Mouse (Mus musculus) stomach, embryonic 16.5 days (tissue): ENCODE results near the gene Aff3. TPM values are rescaled to one million over a fixed set of nuclear protein-coding genes. Genes with fewer than 3 reads are reported as not detected.
A peak's percentile ranks its signal among the peaks of the same experiment; 100 is the strongest.

Experiments
- ATAC-seq: fragments of 200-750 bp; cut with Nextera tagmentation; 2 replicates; pipeline ENCODE4 v1.8.0; 2017; ENCODE audit warnings: moderate number of reproducible peaks, moderate TSS enrichment; ENCODE audit not compliant: insufficient read depth, low FRiP score
- H3K27ac ChIP-seq: fragments of 300-500 bp; sonication (generic); 2 replicates; pipeline ENCODE4 v1.5.1; 2014; ENCODE audit warnings: low read length
- H3K27me3 ChIP-seq: fragments of 300-500 bp; sonication (generic); 2 replicates; pipeline ENCODE4 v1.6.1; 2014; ENCODE audit warnings: low read length, control low read depth, mixed read lengths; ENCODE audit not compliant: control insufficient read depth, insufficient read depth
- H3K36me3 ChIP-seq: fragments of 300-500 bp; sonication (generic); 2 replicates; pipeline ENCODE4 v1.6.1; 2014; ENCODE audit warnings: low read length; ENCODE audit not compliant: control insufficient read depth, insufficient read depth
- H3K4me1 ChIP-seq: fragments of 300-500 bp; sonication (generic); 2 replicates; pipeline ENCODE4 v1.6.1; 2014; ENCODE audit warnings: low read length, control low read depth, mixed read lengths; ENCODE audit not compliant: control insufficient read depth, insufficient read depth
- H3K4me2 ChIP-seq: fragments of 300-500 bp; sonication (generic); 2 replicates; pipeline ENCODE4 v1.6.1; 2014; ENCODE audit warnings: low read depth, low read length, mixed read lengths
- H3K4me3 ChIP-seq: fragments of 300-500 bp; sonication (generic); replicated peaks from 2 replicates; pipeline ENCODE4 v1.5.1; 2014; ENCODE audit warnings: mild to moderate bottlenecking, low read length
- H3K9ac ChIP-seq: fragments of 300-500 bp; sonication (generic); 2 replicates; pipeline ENCODE4 v1.6.1; 2014; ENCODE audit warnings: low read length
- H3K9me3 ChIP-seq: fragments of 300-500 bp; sonication (generic); replicated peaks from 2 replicates; pipeline ENCODE4 v1.6.1; 2016; ENCODE audit warnings: low read length, control low read depth; ENCODE audit not compliant: control insufficient read depth
- WGBS: fragments of 180-500 bp; shearing (Covaris S2); extraction: QIAGEN DNeasy Blood & Tissue Kit; methylation state at CpG from one replicate; pipeline ENCODE4 v1.1.7; 2014; 5-methylcytosine and 5-hydroxymethylcytosine counted together
- polyA plus RNA-seq: library from polyadenylated mRNA; unstranded; fragments of >200 nt; fragmentation: Nextera tagmentation; extraction: Ambion mirVana; gene quantifications from 2 replicates; pipeline ENCODE4 v1.2.1, GENCODE M21; 2015

Aff3 gene
- polyA plus RNA-seq, 1 experiment from 2014 or later = 3.0 TPM

DNA sequence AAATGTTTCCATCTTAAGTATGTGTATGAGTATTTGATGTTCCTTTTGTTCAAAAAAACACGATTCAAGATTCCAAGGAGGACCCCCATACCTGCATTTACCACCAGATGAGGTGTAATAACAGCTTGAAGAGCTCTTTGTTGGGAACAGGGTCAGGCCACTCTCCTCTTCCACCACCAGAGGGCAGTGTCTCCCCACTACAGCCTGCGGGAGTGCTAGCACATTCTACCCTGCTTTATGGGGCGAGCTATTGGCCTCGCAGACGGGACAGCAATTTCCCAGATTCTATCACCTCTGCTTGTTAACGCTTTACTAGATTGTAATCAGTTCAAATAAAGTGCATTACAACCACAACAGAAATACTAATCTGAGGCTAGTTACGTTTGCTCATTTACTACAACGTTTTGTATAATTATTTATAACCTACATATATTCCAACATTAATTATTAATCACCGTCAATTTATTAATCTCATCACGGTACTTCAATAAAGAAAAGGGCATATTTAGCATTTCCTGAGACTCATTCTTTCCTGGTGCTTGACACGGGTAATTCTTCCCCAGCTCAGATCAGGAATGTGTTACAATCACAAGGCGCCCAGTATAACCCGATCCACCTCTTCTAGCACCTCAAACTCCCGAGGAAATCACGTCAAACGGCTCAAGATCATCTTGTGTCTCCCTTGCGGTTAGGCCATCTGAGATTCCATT lies 479.1 kb downstream of the Aff3 start:
- Histone ChIP-seq H3K4me2 (no peak overlapping the region), H3K9ac (no peak overlapping the region), H3K36me3 (no peaks in the 10 kb centered on the region), H3K27ac (no peak overlapping the region), H3K27me3 (no peaks in the 10 kb centered on the region), H3K4me3 (no peak overlapping the region), H3K4me1 (no peaks in the 10 kb centered on the region), H3K9me3 (no peaks in the 10 kb centered on the region)
- 48% methylated on average over 17 of the region's 17 CpGs for WGBS
- ATAC-seq = peak; percentile 50; the same call in 1 of the 2 replicates

GRCm38 (mm10) chr1:38181020-38181550 lies 483.7 kb downstream of the Aff3 start:
- Histone ChIP-seq H3K9me3 (no peaks in the 10 kb centered on the region), H3K27ac (no peak overlapping the region), H3K36me3 (no peaks in the 10 kb centered on the region), H3K4me2 (no peak overlapping the region), H3K4me3 (no peak overlapping the region), H3K27me3 (no peaks in the 10 kb centered on the region), H3K9ac (no peak overlapping the region), H3K4me1 (no peaks in the 10 kb centered on the region)
- 68% methylated on average over 15 of the region's 15 CpGs for WGBS
- peak; percentile 13; the same call in 1 of the 2 replicates for ATAC-seq

GRCm38 (mm10) chr1:38178929-38179328 lies 485.8 kb downstream of the Aff3 start:
- H3K27ac ChIP-seq = no peak overlapping the region
- no peak overlapping the region for H3K4me3 ChIP-seq
- no peak overlapping the region for H3K9ac ChIP-seq
- 88% methylated on average over 8 of the region's 8 CpGs for WGBS
- H3K27me3 ChIP-seq = no peaks in the 10 kb centered on the region
- H3K36me3 ChIP-seq = no peaks in the 10 kb centered on the region
- no peak overlapping the region for H3K4me2 ChIP-seq
- no peak for ATAC-seq
- no peaks in the 10 kb centered on the region for H3K4me1 ChIP-seq
- no peaks in the 10 kb centered on the region for H3K9me3 ChIP-seq

GRCm38 (mm10) chr1:38176077-38176476 lies 488.7 kb downstream of the Aff3 start:
- no peaks in the 10 kb centered on the region for H3K36me3 ChIP-seq
- 88% methylated on average over 7 of the region's 7 CpGs for WGBS
- H3K4me1 ChIP-seq = no peaks in the 10 kb centered on the region
- H3K27ac ChIP-seq = no peak overlapping the region
- H3K27me3 ChIP-seq = no peaks in the 10 kb centered on the region
- no peak overlapping the region for H3K4me2 ChIP-seq
- no peaks in the 10 kb centered on the region for H3K9me3 ChIP-seq
- no peak overlapping the region for H3K4me3 ChIP-seq
- no peak for ATAC-seq
- no peak overlapping the region for H3K9ac ChIP-seq

GRCm38 (mm10) chr1:38171874-38172273 lies 492.9 kb downstream of the Aff3 start:
- ATAC-seq = no peak
- H3K4me1 ChIP-seq = no peaks in the 10 kb centered on the region
- no peaks in the 10 kb centered on the region for H3K27me3 ChIP-seq
- H3K4me3 ChIP-seq = no peak overlapping the region
- no peaks in the 10 kb centered on the region for H3K36me3 ChIP-seq
- no peaks in the 10 kb centered on the region for H3K9me3 ChIP-seq
- H3K27ac ChIP-seq = no peak overlapping the region
- no peak overlapping the region for H3K9ac ChIP-seq
- WGBS = 87% methylated on average over 4 of the region's 4 CpGs
- H3K4me2 ChIP-seq = no peak overlapping the region

DNA sequence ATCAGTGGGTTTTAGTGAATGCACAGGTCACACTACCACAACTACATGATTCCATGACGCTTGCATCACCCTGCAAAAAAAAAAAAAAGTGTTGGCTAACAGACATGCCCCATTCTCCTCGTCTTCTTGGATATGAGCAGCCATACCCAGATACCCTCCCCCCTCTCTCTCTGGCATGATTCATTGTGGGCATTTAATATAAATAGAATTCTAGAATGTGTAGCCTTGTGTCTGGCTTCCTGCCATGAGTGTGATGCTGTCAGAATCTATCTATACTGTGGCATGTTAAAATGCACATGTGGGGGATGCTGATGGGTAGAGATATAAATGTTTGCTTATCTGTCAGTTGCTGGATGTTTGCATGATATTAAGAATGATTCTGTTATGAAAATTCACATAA lies 499.1 kb downstream of the Aff3 start:
- no peak overlapping the region for H3K9ac ChIP-seq
- no peak for ATAC-seq
- H3K4me3 ChIP-seq = no peak overlapping the region
- H3K27me3 ChIP-seq = no peaks in the 10 kb centered on the region
- no peaks in the 10 kb centered on the region for H3K4me1 ChIP-seq
- H3K9me3 ChIP-seq = no peaks in the 10 kb centered on the region
- no peak overlapping the region for H3K27ac ChIP-seq
- H3K4me2 ChIP-seq = no peak overlapping the region
- H3K36me3 ChIP-seq = no peaks in the 10 kb centered on the region
- 35% methylated on average over 2 of the region's 2 CpGs for WGBS

DNA sequence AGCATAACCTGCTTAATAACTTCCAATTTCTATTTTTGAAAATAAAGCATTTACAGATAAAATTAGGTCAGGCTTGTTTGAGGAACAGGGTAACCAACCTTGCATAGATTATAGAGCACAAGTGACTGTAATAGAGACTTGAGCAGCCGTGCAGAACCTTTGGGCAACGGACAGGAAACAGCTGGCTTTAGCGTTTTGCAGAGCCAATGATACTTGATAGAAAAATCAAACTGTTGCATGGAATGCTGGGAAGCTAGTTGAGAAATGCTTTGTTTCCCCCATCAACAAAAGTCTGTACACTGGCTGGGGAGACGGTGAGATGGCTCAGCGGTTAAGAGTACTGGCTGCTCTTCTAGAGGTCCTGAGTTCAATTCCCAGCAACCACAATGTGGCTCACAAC lies 514.7 kb downstream of the Aff3 start:
- Histone ChIP-seq H3K27ac (no peak overlapping the region), H3K9me3 (no peaks in the 10 kb centered on the region), H3K9ac (no peak overlapping the region), H3K4me2 (no peak overlapping the region), H3K36me3 (no peaks in the 10 kb centered on the region), H3K27me3 (no peaks in the 10 kb centered on the region), H3K4me1 (no peaks in the 10 kb centered on the region), H3K4me3 (no peak overlapping the region)
- 77% methylated on average over 5 of the region's 5 CpGs for WGBS
- no peak for ATAC-seq

- H3K27ac ChIP-seq = no peak overlapping the region
- H3K4me3 ChIP-seq = no peak overlapping the region
- H3K9ac ChIP-seq = no peak overlapping the region
- no peaks in the 10 kb centered on the region for H3K36me3 ChIP-seq
- no peak for ATAC-seq
- H3K4me2 ChIP-seq = no peak overlapping the region
- no peaks in the 10 kb centered on the region for H3K4me1 ChIP-seq
- 84% methylated on average over 4 of the region's 4 CpGs for WGBS
- H3K27me3 ChIP-seq = no peaks in the 10 kb centered on the region
- no peaks in the 10 kb centered on the region for H3K9me3 ChIP-seq
Observed at GRCm38 (mm10) chr1:38146008-38146407, 518.7 kb downstream of the Aff3 start.

DNA sequence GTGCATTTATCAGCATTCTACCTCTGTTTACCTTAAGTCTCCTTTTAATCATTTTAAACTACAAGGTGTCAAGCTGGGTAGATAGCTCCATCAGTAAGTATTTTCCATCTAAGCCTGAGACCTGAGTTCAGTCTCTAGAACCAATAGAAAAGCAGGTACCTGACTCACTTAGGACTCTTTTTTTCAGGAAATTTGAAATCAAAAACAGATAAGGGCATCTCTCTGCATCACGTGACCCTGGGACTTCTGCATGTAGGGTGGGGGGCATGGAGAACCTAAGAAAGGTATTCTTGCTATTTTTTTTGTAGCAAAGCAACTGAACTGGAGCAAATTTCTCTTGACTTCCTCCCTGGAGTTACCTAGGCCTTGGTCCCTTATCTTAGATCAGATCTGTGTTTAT lies 523.4 kb downstream of the Aff3 start:
- no peaks in the 10 kb centered on the region for H3K9me3 ChIP-seq
- ATAC-seq = no peak
- no peak overlapping the region for H3K27ac ChIP-seq
- WGBS = 68% methylated on average over 1 of the region's 1 CpGs
- H3K4me1 ChIP-seq = no peaks in the 10 kb centered on the region
- no peaks in the 10 kb centered on the region for H3K27me3 ChIP-seq
- no peak overlapping the region for H3K4me3 ChIP-seq
- H3K4me2 ChIP-seq = no peak overlapping the region
- no peak overlapping the region for H3K9ac ChIP-seq
- no peaks in the 10 kb centered on the region for H3K36me3 ChIP-seq
